Mouse (Mus musculus): Measurements from ENCODE around the gene Dync1li2.

Gene Dync1li2

DNA sequence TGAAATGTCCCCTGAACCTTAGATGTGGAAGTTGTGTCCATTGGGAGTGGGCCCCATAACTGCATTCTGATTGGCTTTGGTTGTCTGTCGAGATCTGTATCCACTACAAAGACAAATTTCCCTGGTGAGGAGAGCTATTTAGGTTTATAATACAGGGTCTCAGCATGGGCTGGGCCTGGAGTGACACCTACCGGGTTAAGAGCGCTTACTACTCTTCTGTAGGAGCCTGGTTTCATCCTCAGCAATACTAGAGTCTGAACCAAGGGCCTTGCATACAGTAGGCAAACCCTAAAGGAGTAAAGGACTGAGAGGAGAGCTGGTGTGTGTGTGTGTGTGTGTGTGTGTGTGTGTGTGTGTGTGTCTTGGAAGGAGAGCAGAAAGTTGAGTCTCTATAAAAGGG is 28.6 kb downstream of the Dync1li2 start:
- no peak for DNase-seq (ENCODE audit: low spot score)

DNA sequence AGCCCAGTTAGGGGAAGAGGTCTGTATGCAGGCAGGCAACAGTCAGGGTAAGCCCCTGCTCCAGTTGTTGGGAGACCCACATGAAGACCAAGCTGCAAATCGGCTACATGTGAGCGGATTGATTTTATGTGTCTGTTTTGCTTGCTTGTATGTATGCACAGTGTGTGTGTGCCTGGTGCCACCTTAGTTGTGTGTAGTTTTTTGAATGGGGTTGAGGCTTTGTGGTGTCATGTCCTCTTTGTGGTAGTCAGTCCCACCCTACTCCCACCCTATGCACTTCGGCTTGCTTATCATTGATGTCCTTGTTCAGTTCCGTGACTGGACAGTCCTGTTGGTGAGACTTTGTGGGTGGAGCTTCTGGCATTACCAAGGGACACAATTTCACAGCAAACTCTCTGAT is 29.1 kb downstream of the Dync1li2 start:
- DNase-seq (ENCODE audit: low spot score) = no peak

DNA sequence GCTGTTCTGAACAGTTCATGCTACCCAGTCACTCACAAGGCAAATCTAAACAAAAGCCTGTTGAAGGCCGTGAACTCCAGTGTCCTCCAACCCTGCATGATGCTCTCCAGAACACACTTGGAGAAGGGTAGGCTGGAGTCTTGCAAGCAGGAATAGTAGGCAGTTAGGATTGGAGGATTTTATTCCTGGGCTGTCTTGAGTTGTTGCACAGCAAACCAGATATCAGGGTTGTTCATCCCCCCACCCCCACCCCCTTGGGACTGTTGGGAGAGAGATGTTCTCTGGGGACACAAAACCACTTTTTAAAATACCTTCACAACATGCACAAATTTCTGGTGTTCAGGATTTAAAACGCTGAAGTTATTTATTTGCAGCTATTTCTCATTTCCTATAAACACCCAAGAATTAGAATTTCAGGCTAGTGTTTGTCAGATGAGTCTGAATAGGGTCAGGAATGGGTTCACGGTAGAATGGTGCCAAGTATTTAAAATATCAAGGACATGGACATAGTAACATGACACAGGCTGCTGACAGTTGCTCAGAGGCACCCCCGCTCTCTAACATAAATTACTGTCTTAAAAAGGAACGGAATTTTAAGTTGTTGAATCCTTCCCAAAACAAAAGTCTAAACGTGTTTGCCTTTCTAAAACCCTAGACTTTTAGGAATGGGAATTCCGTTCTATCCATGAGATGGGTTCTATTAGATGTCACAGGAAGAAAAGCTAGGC is 29.9 kb downstream of the Dync1li2 start:
- no peak for DNase-seq (ENCODE audit: low spot score)

DNA sequence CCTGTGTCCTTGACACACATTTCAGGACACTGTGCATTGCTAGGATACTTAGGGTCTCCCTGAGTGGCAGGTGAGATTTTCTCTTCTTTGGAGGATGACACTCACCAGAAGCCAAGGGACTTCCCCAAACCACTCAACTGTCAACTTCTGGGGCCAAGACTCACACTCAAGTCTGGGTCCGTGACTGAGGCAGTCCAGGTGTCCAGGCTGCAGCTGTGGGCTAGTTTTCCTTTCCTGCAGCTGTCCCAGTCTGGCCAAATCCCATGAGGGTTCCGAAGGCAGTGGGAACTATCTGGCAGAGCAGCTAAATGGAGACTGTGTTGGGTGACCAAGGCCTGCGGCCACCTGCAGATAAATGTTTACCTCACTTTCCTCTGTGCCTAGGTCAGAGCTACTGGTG is 30.9 kb downstream of the Dync1li2 start:
- DNase-seq (ENCODE audit: low spot score) = no peak

DNA sequence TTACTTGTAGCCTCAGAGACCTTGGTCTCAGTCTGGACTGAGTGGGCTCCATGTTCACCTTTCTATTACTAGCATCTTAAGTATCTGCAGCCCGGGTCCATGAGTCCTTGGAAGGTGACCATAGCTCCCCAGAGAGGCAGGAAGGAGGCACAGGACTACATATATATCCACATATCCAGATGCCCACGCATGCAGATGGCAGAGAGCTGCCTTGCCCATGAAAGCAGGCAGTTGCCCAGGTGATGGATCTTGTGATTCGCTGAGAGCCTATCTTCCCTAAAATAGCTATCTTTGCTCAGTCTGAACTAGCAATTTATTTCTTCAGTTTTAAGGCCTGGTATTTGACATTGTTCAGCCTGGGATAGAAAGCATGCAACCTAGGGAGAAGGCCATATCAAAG is 31.4 kb downstream of the Dync1li2 start:
- DNase-seq (ENCODE audit: low spot score) = no peak

DNA sequence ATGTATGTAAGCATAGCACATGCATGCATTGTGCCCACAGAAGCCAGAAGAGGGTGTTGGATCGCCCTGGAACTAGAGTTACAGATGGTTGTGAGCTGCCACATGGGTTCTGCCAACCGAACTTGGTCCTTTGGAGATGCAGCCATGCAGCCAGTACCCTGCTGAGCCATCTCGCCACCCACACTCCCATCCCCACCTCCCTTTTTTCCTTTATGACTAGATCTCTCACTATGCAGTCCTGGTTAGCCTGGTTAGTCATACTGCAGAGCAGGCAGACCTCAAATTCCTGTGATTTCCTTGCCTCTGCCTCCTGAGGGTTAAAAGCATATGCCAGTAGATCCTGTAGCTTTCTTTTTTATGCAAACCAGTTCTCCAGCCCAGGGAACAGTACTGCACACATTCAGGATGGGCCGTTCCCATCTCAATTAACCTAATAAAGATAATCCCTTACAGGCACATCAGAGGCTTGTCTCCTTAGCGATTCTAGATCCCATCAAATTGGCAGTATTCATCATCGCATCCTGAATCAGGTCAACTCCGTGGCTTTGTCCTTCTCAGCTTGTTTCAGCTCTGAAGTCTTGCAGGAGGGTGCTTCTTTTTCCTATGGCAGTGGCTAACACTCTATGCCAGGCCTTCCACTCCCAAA is 32.1 kb downstream of the Dync1li2 start:
- DNase-seq (ENCODE audit: low spot score) = no peak

DNA sequence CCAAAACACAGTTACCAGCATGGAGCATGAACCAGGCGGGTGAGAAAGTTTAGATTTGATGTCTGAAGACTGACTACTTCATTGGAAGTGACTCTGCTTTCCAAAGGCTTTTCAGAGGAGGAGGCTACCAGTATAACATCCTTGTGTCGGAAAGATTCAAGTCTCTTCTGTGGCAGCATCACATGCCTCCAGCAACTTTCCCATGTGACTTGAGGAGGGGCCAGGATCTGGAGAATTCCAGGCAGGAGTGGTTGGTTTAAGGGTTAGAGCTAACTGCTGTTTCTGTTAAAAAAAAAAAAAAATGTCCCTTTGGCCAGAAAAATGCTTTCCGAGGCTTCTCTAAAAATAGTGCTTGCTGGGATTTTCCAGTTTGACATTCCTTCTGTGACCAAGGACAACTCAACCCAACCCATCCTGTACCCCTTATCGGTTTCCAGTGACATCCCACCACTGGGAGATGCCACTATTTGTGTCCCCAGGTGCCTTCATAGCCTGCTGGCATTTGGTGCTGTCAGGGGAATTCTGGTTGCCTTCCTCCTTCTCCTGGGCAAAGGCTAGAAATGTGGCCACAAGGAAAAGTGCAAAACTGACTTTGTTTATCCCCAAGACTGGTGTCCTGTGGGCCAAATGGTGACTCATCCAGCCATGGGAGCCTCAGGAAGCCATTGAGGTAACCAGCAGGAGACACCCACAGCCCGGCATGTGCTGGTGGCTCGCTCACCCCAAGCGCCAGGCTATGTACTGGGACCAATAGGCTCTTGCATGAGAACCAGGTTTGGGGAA is 34.3 kb downstream of the Dync1li2 start:
- no peak for DNase-seq (ENCODE audit: low spot score)

DNA sequence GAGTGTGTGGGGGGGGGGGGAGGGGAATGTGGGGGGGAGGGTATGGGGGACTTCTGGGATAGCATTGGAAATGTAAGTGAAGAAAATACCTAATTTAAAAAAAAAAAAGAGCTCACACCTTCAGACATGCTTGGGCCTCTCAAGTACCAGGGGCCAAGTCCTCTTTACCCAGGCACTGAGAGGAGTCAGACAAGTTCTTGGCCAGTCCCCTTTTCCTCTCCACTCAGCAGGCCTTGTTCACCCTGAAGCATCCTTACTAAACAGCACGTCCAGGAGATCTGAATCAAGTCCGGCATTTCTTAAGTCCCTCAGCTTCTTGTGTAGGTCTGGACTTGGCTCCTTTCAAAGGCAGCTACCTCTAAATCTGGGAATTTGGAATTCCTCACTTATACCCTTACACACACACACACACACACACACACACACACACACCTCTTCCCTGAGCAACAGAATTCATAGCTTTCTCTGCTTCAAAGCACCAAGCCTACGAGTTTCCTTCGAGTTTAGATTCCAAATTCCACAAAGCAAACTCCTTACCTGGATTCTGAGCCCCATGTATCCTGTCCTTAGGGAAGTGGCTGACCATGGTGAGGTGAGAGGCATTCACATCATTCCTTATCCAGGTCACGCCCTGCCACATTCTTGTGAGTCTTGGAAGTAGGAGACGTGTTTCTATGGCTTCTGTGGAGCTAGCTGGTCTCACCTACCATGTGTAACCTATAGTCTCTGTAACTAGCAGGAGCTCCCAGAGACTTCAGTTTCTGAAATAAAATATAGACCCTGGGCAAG is 36.3 kb downstream of the Dync1li2 start:
- DNase-seq (ENCODE audit: low spot score) = no peak

DNA sequence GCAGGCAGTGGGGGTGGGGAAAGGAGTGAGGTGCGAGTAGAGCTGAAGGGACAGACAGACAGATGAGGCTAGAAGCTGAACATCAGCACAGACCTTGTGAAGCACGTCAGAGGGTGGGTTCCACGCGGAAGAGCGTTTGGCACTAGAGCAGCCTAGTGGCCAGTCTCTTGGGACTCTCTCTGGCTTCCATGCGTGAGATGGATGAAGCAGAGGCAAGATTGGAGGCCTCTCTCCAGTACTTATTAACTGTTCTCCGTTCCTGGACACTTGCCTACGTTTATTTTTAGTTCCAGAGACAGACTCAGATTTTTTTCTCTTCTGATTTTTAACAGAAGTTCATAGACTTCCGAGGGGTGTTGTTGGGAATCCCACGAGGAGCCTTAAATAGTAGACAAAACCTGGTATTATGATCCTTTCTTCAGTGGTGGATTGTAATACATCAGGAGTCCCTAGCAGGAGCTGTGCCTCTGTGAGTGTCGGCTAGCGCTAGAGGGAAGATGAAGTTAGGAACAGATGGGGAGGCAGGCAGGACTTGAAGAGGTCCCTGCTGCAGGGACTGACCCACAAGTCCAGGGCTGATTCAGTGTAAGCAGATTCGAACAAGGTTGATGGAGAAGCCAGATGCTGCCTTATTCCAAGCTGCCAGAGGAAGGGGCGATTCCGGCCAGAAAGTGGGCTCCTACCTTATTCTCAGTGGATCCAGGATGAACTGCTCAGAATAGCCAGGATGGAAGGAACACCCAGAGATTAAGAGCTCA is 37.2 kb downstream of the Dync1li2 start:
- no peak for DNase-seq (ENCODE audit: low spot score)

DNA sequence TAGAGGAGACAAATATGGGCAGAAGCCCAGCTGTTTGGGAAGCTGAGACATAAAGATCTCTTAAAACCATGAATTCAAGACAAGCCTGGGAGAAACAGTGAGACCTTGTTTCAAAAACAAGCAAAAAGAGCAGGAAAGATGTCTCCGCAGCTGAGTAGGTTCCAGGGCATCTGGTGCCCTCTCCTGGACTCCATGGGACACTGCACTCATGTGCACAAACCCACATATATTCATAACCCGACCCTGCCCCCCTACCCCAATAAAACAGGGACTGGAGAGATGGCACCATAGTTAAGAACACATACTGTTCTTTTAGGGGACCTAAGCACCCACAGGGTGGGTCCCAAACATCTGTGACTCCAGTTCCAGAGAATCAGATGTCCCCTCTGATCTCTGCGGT is 39.3 kb downstream of the Dync1li2 start:
- no peak for DNase-seq (ENCODE audit: low spot score)

DNA sequence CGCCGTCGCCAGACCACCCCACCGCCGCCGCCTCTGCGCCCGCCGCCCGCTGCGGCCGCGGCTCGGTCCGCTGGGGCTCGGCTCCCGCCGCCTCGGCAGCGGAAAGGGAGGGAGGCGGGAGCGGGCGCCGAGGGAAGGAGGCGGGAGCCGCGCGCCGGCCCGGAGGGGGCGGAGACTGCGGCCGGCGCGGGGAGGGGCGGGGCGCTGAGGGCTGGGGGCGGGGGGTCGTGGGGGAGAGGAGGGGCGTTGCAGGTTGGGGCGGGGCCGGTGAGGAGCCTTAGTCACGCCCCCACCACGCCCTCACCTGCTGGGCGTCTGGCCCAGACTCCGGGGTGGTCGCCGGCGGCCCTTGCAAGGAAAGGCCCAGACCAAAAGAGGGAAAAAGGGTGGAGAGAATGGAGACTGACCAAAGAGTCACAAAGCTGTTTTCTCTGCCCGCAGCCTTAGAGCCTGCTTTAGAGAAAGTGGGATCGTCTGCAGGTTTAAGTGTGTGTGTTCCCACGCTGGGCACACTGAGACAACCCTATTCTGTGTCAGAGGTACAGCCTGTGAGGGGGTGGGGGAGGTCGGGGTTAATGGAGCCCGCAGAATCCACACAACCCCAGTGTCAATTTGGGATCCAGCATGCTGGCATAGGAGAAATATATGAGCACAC is 47.0 kb downstream of the Dync1li2 start, which contains the start of gene Cmtm4:
Gene Cmtm4, minus strand, starts transcription at position 105 of the 655 bp plus-strand sequence.
- DNase-seq (ENCODE audit: low spot score) = peak; percentile 73

DNA sequence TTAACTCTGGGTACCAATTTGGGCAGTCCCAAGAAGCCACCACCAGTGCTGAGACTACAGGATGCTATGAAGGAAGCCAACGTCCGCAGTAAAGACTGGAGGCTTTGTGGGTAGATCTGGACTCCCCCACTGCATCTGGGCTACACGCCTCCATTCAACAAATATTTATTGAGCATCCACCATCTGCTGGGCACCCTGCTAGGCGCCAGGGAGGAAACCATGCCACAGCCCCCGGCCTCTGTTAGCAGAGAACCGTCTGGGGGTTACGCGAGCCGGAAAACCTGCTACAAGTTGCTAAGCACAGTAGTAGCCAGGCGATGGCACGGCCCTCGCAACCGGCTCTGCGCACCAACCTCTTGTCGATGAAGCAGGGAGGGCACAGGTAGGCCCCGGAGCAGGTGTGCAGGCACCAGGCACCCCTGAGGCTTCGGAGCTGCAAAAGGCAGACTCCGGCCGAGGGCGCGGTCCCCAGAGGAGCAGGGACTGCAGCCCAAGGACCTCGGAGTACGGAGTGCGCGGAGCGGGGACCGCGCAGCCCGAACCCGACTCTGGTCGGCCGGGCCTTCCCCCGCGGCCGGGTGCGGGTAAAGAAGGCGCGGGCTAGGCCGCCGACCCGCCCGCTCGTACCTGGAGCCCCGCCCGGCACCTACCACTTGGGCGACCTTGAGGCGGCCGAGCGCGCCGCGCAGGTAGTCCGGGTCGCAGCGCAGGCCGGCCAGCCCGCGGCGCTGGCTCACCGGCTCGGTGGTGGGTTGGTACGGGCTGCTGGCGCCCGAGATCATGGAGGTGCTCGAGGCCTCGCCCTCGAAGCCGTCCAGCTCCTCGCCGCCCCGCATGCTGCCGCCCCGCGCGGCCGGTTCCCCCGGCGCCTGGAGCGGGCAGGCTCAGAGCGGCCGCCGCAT is 47.8 kb downstream of the Dync1li2 start:
- DNase-seq (ENCODE audit: low spot score) = peak; percentile 55

DNA sequence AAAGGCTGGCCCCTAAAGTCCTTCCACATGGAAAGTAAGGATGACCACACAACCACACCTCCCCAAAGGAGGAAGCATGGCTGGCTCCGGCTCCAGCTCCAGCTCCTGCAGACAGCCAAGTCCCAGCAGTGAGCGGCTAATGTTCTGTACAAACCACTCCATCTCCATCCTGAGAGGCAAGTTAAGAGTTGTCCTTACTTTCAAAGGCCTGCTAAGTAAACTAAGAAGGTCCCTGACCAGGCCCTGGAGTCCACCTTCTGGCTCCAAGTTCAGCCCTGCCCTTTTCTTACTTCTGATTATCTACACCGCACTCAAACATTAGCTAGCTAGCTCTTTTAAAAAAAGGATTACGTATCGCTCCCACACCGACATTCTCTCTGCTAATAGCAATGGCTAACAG is 49.1 kb downstream of the Dync1li2 start:
- no peak for DNase-seq (ENCODE audit: low spot score)

DNA sequence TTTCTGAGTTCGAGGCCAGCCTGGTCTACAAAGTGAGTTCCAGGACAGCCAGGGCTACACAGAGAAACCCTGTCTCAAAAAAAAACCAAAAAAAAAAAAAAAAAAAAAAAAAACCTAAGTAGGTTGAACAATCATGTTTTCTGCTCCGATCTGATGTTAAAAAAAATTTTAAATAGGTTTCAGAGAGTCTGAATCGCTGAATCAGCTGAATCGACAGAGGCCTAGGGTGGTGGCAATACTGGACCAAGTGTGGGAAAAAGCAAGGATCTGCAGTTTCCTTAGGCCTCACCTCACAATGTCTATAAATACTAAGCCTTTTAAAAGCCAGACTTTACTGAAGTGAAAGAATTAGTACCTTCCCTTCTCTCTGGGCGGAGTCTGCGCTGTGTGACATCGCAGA is 49.7 kb downstream of the Dync1li2 start:
- DNase-seq (ENCODE audit: low spot score) = no peak

DNA sequence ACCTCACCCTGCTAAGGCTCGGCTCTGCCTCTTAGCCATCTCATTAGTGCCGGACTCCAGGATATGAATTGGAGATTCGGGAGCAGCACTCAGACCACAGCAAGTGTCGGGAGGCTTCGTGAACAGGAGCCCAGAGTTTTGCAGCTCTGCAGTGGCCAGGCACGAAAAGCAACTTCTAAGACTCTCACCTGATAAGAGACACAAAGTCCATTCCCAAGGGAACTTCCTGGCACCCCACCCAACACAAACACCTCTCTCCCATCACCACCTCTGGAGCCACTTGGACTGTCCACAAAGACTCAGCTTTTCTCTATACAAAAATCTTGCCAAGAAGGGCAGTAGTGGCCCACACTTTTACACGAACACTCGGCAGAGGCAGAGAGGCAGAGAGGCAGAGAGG is 52.6 kb downstream of the Dync1li2 start:
- DNase-seq (ENCODE audit: low spot score) = no peak

DNA sequence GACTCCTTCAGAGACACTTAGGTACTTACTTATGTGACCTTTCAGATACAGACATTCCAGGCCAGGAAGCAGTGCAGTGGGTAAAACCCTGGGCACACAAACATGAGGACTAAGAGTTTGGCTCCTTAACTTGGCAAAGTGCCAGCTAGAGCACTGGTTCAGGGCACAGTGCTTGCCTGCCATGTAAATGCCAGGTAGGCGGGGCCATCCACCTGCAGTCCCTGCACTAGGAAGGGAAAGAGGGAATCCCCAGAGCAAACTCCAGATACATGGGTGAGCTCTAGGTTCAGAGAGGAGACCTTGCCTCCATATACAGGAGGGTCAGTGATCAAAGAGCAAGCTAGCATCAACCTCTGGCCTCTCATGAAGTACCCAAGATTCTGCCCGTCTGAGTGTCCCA is 54.9 kb downstream of the Dync1li2 start:
- no peak for DNase-seq (ENCODE audit: low spot score)

DNA sequence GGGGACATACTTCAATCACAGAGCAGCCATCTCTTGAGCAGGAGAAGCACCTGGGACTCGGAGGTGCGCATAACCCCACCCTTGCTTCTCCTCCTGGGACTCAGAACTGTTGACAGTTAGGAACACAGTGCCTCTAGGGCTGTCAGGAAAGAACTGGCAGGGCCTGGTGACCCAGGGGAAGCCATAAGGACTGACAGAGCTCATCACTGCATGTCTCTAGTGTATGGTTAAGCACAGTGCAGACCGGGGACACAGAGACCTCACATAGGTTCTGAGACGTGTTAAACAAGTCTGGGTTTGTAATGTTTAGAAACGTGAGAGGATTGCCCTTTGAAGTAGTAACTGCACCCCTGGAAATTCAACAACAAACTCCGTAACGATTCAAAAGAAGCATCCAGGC is 55.3 kb downstream of the Dync1li2 start:
- no peak for DNase-seq (ENCODE audit: low spot score)

DNA sequence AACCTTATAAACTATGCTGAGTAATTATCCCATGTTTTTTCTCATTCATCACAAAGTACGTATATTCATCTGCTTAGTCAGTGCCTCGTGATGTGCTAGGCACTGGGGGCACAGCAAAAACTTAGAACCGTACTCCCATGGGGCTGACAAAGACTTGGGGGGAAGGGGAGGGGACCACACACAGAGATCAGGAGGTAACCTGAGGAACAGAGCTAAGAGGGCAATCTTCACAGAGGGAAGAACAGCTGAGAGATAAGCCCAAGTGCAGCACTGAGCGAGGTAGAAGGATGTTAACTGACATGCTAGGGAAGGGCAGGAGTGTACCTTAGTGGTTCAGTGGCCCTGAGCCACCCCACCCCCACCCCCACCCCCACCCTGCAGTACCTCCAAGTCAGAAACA is 56.2 kb downstream of the Dync1li2 start:
- DNase-seq (ENCODE audit: low spot score) = no peak

DNA sequence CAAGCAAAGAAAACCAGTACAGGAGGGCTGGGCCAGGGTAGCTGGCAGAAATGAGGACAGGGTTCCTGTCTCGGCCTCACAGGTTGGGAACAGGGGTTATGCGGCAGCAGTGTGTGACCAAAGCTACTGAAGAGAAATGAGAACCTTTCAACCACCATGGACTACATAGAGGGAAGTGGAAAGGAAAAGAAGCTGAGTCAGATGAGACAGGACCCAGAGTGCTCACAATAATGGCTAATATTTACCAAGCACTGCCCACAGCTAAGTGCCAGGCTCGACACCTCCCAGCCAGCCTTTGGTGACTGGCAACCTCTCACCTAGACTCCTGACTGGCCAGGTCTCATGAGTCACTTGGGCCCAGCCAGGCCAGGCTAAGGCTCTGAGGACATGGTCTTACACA is 58.9 kb downstream of the Dync1li2 start:
- DNase-seq (ENCODE audit: low spot score) = no peak

DNA sequence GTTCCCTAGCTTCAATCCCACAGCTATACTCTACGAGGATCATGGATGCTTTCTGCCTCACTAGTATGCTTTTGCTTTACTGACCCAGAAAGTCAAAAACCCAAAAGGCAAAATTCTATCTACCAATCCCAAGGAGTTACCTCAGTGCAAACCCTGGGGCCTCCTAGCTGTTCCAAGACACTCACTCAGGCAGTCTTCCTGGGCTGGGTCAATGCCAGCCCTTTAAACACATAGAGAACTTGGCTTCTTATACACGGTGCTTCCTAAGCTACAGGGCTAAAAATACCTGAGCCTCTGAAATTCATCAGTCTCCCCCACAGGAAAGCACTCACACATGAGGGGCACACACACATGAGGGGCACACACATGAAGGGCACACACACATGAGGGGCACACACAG is 59.6 kb downstream of the Dync1li2 start:
- no peak for DNase-seq (ENCODE audit: low spot score)

Measured in embryo, embryonic 10 days (tissue).